Mouse (Mus musculus) myocyte (in vitro differentiated cells): ENCODE results near the gene Rnf168.

Experiments used
- CEBPB ChIP-seq: IDR thresholded peaks from 2 replicates; pipeline ENCODE4 v1.6.1; 2011; ENCODE audit warnings: mild to moderate bottlenecking, moderate library complexity; ENCODE audit not compliant: poor library complexity, insufficient read depth, severe bottlenecking
- E2F4 ChIP-seq: IDR thresholded peaks from one replicate; pipeline ENCODE4 v1.6.1; 2011; ENCODE audit warnings: mild to moderate bottlenecking, control low read depth, moderate library complexity; ENCODE audit not compliant: insufficient read depth
- MAX ChIP-seq: IDR thresholded peaks from one replicate; pipeline ENCODE4 v1.6.1; 2011; ENCODE audit warnings: low read depth, mild to moderate bottlenecking, control low read depth
- POLR2A ChIP-seq: IDR thresholded peaks from one replicate; pipeline ENCODE4 v1.6.1; 2011; ENCODE audit warnings: low read depth, mild to moderate bottlenecking, control low read depth, moderate library complexity; ENCODE audit not compliant: insufficient read length
- POLR2AphosphoS2 ChIP-seq: IDR thresholded peaks from one replicate; pipeline ENCODE4 v1.6.1; 2011; ENCODE audit warnings: low read depth, control low read depth; ENCODE audit not compliant: insufficient read length
- TCF12 ChIP-seq: IDR thresholded peaks from one replicate; pipeline ENCODE4 v1.6.1; 2011; ENCODE audit warnings: mild to moderate bottlenecking, control low read depth; ENCODE audit not compliant: poor library complexity, insufficient read depth, severe bottlenecking
- USF1 ChIP-seq: IDR thresholded peaks from one replicate; pipeline ENCODE4 v1.6.1; 2011; ENCODE audit warnings: low read depth, mild to moderate bottlenecking, control low read depth, moderate library complexity

DNA sequence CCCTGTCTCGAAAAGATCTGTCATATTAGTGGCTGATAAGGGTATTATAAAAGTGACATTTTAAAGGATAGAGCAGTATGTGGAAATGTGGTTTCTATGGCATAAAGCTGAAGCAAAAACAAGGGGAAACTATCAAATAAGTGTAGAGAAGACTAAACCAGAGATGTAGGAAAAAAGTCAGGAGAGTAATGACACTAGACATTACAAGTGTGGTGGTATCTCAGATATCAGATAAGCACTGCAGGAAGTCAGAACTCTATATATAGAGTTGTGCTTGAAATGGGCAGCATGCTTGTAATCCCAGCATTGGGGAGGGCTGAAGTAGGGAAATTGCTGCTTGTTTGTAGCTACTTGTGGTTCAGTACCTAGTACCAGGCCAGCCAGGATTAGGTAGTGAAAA, 63.2 kb downstream of the Rnf168 start:
- TF ChIP-seq E2F4 (no peak), USF1 (no peak), POLR2AphosphoS2 (no peak), POLR2A (no peak), MAX (no peak), CEBPB (no peak), TCF12 (no peak)
